Mouse (Mus musculus) lung, adult 2 months (tissue): ENCODE measurements around the gene Fat3.

Experiments
- CTCF ChIP-seq: fragments of 200-500 bp; IDR thresholded peaks from 2 replicates; pipeline ENCODE4 v1.5.1; 2011; ENCODE audit warnings: mild to moderate bottlenecking, low read length, control low read depth; ENCODE audit not compliant: insufficient read depth
- POLR2A ChIP-seq: fragments of 200-500 bp; IDR thresholded peaks from 2 replicates; pipeline ENCODE4 v1.6.1; 2011; ENCODE audit warnings: low read depth, mild to moderate bottlenecking, control low read depth, low read length, borderline replicate concordance; ENCODE audit errors: extremely low read depth

DNA sequence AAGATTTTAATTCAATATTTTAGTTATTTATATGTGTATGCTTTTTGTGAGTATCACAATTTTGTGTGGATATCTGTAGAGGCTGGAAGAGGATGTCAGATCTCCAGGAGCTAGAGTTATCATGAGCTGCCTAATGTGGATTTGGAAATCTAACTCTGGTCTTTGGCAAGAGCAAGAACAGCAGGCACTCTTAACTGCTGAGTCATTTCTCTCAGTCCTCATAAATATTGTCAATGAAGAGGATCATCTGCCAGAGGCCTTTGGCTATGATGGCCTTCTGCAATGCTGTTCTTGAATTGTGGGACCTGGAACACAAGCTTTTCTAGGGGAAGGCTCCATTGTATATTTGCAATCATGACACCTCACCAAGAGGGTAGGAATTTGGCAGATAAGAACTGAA, 529.7 kb downstream of the Fat3 start:
- no peak for TF ChIP-seq CTCF
- no peak for TF ChIP-seq POLR2A
